Mouse (Mus musculus) lung, postnatal 4 days (tissue): ENCODE data around the gene Klra5.
"Not testable (repeated sequence)": the region's sequence is repeated elsewhere in the genome, so short reads cannot be mapped to it uniquely, and the experiment has no call there.

Source experiments
- DNase-seq, 2 experiments: peaks; one replicate each; pipeline ENCODE4 v3.0.0; 2021

Gene Klra5

DNA sequence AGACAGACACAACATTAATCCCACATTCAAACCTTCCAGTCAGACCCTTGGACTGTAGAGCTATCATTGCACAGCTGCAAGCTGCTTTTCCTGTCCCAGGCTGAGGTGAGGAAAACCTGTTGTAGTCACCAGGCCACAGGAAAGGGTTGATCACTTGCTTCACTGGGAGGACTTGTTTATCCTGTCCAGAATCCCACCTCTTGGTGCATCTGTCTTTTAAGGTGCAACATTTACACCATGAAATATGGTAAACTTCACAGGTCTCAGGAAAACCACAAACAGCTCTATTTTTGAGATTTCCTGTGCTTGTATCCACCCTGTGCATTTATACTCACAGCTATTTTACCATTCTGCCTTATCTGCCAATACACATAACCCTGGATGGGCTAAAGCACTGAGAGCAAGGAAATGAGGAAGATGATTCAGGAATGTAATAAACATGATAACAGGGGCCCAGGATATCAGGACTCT is at the start of gene Klra5:
Gene Klra5, minus strand, starts transcription at position 175 of the 471 bp plus-strand sequence.
- DNase-seq, result not testable (repeated sequence)

DNA sequence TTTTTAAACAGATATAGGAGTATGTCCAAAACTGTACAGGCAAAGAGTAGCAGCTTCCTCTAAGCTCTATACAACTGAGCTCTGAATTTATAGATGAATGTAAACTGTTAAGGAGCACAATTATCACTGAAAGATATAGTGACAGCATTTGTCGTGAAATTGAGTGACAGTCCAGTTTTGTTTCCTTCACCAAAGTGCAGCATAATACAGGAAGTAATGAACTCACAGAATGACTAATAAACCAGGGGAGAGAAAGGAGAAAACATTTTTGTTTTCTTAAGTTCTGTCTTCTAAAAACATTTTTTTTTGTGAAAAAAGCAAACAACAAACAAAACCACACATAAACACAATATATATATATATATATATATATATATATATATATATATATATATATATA is 454 bp downstream of the Klra5 start:
- DNase-seq, result no peak

DNA sequence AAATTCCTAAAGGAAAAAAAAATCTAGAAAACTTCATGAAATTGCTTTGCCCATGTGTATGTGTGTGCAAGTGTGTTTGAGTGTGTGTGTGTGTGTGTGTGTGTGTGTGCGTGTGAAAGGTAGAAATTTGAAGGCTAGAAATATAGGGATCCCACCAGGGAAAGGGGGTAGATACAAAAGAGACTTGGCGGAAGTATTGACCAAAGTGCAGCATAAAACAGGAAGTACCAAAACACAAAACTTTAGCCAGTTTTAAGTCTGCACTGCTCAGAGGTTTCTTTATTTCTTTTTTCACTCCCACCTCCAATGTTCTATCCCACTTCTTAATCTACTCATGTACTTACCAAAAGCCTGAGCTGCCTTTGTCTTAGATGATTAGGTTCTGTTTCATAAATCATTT is 34.9 kb downstream of the Klra5 start:
- no peak for DNase-seq

GRCm38 (mm10) chr6:129876549-129876948 is 40.9 kb downstream of the Klra5 start, which contains the start of gene Klra17:
Gene Klra17 (minus strand): TSS chr6:129876672.
- DNase-seq, result no peak

DNA sequence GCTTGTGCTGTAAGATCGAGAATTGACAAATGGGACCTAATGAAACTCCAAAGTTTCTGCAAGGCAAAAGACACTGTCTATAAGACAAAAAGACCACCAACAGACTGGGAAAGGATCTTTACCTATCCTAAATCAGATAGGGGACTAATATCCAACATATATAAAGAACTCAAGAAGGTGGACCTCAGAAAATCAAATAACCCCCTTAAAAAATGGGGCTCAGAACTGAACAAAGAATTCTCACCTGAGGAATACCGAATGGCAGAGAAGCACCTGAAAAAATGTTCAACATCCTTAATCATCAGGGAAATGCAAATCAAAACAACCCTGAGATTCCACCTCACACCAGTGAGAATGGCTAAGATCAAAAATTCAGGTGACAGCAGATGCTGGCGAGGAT is 55.1 kb downstream of the Klra5 start, which contains the start of gene Gm17631:
Gene Gm17631, plus strand, starts transcription at position 301 of the 400 bp plus-strand sequence.
- not testable (repeated sequence) for DNase-seq
